Mouse (Mus musculus): ENCODE data around the gene Psmc3. TPM values are rescaled to one million over a fixed set of nuclear protein-coding genes. Genes with fewer than 3 reads are reported as not detected.
"Not testable (repeated sequence)": the region's sequence is repeated elsewhere in the genome, so short reads cannot be mapped to it uniquely, and the experiment has no call there.

Gene Psmc3
- 100 to 1,000 TPM; 174 to 182 TPM for total RNA-seq (2021)
- long read RNA-seq, experiment 1, transcript Psmc3-202 (12 exons, 1,636 nt): major isoform, 308 of 397 reads
- long read RNA-seq, experiment 1, partial matches to known transcripts: 68 of 397 reads
- long read RNA-seq, experiment 1, other reads (novel, unspliced or antisense): 21 of 397 reads
- long read RNA-seq, experiment 2, transcript Psmc3-202 (12 exons, 1,636 nt): major isoform, 149 of 215 reads
- long read RNA-seq, experiment 2, partial matches to known transcripts: 57 of 215 reads
- long read RNA-seq, experiment 2, other reads (novel, unspliced or antisense): 9 of 215 reads

DNA sequence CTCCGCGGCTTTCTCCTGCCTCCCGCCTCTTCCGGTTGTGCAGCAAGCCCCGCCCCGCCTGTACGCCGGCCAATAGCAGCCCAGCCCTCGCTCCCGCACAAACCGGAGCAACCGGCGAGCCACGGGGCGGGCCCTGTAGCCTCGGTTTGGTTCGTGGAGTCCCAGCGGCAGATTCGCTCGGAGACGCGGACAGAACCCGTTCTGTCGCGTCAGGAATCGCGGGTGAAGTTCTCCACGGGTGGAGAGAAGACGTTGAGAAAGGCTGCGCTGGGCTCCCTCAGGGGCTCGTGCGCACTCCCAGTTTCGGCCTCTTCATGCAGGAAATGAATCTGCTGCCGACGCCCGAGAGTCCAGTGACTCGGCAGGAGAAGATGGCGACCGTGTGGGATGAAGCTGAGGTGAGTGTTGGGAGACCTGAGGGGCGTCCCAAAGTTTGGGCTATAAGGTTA is at the start of gene Psmc3:
TSS of gene Psmc3 (plus strand) at position 76 of the 449 bp plus-strand sequence.
- DNase-seq: peak; percentile 98

DNA sequence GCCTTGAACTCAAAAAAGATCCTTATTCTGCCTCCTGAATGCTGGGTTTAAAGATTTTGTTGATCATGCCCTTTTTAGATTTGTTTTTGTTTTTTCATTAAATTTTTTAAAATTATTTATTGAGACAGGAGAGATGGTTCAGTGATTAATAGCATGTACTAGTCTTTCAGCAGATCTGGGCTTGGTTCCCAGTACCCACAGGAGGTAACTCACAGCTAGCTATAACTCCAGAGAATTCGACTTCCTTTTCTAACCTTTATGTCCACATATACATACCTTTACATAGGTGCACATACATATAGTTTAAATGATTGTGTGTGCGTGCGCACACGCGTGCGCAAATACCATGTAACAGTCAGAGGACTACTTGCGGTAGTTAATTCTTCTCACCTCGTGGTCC is 45.3 kb upstream of the Psmc3 start:
- no peak for DNase-seq

DNA sequence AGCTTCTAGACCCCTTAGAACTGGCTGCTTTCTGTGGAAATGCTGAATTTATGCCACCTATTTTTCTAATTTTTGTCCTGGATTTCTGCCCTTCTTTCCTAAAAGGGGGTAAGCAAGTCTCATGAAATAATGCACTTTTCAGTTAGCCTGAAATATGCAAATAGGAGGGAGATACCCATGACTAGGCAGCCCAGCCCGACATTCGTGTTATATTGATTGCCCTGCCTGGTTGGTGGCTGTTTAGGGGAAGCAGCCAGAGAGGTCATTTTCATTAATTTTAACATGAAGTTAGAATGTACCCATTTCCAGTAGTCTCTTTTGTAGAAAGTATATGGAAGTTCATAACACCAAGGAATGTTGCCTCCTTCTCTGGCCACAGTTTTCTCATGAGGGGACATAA is 39.9 kb upstream of the Psmc3 start:
- DNase-seq: no peak

DNA sequence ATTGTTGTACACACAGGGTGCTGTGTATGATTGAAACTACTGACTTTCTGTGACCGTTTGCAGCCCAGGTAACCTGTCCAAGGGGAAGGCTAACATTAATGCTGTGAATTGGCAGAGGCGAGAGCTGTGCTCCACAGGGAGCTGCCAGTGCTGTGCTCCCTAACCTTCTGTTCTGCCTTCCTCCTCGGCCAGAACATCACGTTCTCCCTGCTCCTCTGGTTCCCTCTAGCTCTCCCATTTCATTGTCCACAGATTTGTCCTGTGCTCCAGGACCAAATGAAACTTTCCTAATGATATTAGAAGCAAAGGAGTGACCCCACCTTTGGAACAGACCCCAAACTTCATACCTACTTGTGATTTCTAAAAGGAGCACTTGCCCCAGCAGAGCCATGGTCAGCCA is 38.4 kb upstream of the Psmc3 start:
- peak; percentile 22 for DNase-seq

DNA sequence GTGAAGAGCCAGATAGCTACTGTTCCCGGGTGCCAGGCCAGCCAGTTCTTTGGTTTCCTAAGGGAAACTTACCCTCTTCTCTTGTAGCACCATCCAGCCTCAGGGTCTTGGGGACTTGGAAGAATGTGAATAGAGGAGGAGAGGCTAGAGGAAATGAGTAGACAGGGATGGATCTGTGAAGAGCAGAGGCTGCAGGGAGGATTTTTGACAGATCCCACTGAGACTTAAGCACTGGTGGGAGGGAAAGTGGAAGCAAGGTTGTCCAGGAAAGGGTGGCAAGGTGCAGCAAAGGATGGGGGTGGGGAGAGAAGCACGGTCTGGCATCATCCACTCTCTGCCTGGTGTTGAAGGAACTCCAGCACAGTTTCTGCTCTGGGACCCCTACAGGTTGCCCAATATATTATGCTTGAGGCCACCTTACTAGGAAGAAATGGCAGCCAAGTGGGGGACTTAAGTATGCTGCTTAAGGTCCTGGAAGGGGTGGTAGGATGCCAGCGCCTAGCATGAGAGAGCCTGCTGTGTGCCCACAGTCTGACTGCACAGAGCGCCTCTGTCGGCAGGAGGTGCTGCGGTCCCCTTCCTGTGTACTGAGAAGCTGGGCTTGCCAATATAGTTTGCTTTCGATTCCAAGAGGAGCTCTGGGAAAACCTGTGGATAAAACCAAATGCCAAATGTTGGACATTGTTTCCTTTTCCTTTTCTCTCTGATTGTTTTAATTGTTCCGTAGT is 35.6 kb upstream of the Psmc3 start:
- DNase-seq: peak; percentile 57

DNA sequence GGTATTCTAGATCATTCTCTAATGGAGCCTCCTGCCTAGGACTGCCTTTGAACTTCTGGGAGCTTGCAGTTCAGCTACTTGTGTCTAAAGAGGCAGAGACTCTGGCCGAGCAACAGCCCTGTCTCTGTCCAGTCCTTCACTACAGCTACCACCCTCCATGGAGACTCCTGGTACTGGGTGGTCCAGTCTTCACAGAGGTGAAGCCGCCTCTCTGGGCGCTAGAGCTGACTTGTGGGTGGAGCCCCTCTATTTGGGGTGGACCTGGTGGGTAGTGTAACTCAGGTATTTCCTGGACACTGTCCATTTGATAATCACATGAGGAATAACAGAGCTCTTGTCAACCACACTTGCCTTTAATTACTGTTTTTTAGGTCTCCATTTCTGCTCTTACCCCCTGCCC is 33.9 kb upstream of the Psmc3 start:
- no peak for DNase-seq

DNA sequence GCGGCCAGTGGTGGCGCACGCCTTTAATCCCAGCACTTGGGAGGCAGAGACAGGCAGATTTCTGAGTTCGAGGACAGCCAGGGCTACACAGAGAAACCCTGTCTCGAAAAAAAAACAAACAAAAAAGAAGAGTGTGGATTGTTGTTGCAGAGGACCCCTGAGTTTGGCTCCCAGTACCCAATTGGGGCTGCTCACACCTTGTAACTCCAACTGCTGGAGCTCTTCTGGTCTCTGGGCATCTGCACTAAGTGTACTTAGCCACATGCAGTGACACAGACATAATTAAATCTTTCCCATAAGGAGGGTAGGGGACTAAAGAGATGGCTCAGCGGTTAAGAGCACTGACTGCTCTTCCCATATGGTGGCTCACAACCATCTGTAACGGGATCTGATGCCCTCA is 31.5 kb upstream of the Psmc3 start:
- DNase-seq: not testable (repeated sequence)

DNA sequence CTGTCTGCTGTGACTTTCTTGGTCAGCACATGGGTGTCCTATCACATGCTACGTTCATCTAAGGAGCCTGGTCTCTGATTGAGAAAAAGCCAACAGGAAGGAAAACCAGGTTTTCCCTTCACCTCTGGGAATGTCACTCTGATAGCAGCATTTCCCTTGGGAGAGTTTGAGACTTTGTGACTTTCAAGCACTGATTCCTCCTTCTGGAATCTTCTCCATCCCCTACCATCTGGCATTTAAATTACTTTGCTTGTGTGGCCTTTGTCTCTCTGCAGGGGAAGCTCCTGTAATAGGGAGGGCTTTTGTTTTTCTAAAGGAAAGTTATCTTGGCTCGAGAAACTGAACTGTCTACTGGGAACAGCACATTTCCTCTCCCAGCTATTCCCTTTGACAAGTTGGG is 30.7 kb upstream of the Psmc3 start:
- DNase-seq: no peak

DNA sequence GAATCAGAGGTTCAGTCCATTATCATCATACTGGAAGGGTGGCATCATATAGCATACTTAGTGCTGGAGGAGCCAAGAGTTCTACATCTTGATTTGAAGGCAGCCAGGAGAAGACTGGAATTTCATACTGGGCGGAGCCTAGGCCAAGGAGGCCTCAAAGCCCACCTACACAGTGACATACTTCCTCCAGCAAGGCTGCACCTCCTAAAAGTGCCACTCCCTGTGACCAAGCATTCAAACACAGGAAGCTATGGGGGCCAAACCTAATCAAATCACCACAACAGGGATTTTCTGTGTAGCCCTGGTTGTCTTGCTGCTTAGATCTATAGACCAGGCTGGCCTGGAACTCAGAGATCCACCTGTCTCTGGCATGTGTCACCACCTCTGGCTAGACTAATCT is 29.9 kb upstream of the Psmc3 start:
- no peak for DNase-seq

DNA sequence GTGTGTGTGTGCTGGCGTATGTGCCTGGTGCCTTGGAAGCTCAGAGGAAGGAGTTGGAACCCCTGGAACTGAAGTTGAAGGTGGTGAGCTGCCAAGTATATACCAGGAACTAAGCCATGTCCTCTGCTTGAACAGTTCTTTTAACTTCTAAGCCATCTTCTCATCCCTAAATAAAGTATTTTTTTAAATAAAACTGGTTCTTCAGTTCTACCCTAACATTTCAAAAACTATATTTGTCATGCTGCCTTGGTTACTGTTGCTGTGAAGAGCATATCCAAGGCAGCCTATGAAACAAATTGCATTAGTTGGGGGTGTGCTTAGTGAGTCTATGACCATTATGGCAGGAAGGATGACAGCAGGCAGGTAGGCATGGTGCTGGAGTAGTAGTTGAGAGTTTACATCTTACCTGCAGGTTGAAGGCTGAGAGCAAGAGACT is 28.7 kb upstream of the Psmc3 start:
- no peak for DNase-seq

DNA sequence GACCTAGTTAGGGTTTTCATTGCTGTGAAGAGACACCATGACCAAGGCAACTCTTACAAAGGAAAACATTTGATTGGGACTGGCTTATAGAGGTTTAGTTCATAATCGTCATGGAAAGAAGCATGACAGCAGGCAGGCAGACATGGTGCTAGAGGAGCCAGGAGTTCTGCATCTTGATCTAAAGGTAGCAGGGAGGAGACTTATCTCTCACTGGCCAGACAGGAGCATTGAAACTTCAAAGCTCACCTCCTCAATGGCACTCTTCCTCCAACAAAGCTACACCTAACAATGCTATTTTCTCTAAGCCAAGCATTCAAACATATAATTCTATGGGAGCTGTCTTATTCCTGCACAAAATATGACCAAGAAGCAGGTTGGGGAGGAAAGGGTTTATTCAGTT is 27.3 kb upstream of the Psmc3 start:
- DNase-seq: no peak

DNA sequence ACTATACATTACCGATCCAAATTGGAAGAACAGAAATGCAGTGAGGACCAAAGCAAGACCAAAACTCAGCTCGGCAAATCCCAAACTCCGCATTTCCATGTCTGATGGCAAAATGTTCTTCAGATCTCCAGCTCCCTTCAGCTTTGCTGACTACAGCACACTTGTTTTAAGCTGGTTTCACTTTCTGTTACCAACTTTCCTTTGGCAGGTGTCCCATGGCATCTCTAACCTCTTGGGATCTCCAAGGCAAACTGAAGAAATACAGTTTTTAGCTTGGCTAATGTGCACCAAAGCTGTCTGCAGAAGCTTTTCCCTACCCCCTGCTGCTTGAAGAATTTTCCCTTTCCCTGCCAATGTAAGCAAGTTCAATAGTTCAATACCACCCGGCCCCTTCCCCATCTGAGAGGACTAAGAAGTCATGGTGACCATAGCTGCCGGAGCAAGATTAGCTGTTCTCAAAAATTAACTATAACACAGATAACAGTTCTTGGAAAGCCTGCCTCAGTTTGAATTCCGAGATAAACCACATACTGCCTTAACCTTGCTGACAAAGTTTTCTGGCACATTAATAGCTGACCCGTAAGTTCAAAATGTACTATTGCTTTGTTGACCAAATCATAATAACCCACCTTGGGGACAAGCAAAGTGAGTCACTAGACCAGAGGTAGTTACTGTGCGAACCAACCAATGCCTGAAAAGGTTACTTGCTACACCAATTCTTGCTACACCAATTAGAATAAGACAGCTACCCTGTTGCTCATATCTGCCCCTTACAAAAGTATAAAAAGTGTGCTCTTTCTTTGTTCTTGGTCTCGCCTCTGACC is 26.2 kb upstream of the Psmc3 start:
- peak; percentile 61 for DNase-seq

DNA sequence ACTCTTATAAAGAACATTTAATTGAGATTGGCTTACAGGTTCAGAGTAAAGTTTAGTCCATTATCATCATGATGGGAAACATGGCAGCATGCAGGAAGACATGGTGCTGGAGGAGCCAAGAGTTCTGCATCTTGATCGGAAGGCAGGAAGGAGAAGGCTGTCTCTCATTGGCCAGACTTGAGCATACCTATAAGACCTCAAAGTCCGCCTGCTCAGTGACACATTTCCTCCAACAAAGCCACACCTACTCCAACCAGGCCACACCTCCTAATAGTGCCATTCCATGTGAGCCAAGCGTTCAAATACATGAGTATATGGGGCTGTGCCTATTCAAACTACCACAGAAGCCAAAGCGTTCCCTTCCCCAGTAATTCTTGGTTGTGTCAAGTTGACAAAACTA is 22.6 kb upstream of the Psmc3 start:
- DNase-seq: no peak

DNA sequence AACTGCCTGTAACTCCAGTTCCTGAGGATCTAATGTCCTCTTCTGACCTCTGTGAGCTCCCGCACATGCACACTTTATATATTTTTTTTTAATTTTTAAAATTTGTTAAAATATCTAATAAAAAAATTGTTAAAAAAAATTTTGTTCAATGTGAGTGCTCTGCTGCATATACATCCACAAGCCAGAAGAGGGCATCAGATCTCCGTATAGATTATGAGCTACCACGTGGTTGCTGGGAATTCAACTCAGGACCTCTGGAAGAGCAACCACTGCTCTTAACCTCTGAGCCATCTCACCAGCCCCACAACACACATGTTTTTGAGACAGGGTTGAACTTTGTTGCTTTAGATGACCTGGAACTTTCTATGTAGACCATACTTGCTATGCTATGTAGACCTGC is 20.8 kb upstream of the Psmc3 start:
- DNase-seq: no peak

DNA sequence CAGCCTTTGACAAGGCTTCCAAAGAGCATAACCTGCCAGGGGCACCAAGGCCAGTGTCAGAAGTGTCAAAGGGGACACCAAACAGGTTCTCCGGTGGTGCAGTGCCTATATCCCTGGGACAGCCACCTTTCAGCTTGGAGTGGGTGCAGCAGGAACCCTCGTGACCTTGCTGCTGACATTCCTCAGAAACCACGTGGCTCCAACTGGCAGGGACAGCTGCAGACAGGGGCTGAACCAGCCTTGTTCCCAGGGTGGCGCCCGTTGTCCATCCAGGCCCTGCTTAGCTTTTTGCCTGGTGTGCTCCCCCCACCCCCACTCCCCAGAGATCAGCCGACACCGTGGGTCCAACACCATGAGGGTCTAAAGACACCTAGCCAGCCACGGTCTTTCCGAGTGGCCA is 18.4 kb upstream of the Psmc3 start, which contains the start of gene Rapsn:
TSS of gene Rapsn (plus strand) at position 236 of the 400 bp plus-strand sequence.
- DNase-seq: peak; percentile 67

DNA sequence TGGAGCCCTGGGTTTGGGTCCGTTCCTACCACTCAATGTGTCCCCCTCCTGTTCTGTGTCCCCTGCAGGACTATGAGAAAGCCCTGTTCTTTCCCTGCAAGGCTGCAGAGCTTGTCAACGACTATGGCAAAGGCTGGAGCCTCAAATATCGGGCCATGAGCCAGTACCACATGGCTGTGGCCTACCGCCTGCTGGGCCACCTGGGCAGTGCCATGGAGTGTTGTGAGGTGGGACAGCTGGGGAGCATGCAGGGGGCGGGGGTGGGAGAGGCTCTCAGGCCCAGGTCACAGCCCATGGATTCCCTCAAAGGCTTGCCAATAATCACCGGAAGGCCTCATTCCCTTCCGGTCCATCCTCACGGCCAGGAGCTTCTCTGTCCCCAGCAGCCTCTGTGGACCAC is 12.0 kb upstream of the Psmc3 start:
- DNase-seq: no peak

DNA sequence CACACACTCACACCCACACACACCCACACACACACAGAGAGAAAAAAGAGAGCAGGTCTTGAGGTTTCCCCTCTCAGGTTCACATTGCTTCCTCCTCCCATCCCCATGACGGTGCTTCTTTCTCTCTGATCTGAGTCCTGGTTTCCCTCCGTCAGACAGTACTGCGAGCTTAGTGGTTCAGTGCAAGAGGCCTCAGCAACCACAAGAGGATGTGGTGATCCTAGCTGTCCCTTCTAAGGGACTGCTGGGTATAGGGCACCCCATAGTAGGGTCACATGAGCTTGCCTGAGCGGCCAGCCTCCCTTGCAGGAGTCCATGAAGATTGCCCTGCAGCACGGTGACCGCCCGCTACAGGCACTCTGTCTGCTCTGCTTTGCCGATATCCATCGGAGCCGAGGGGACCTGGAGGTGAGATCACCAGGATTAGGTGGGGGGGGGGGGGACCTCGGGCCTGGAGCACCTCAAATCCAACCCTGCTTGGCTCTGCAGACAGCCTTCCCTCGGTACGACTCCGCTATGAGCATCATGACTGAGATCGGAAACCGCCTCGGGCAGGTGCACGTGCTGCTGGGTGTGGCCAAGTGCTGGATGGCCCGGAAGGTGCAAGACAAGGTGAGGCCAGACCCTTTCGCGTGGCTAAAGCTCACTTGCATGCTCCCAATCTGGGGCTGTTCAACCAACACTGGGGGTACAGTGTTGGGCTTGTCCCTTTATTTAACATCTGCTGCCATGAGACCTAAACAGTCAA is 11.0 kb upstream of the Psmc3 start:
- DNase-seq: no peak

DNA sequence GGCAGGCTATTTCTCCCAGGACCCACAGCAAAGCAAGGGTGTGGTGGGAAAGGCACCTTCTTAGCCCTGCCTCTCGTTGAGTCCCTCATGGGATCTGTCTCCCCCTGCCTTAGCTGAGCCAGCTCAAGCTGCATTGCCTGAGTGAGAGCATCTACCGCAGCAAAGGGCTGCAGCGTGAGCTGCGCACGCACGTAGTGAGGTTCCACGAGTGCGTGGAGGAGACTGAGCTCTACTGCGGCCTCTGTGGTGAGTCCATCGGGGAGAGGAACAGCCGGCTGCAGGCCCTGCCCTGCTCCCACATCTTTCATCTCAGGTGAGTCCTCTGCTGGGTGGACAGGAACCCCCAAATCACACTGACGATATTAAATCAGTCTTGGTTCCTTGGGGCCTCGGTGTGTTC is 9.1 kb upstream of the Psmc3 start:
- DNase-seq: no peak

DNA sequence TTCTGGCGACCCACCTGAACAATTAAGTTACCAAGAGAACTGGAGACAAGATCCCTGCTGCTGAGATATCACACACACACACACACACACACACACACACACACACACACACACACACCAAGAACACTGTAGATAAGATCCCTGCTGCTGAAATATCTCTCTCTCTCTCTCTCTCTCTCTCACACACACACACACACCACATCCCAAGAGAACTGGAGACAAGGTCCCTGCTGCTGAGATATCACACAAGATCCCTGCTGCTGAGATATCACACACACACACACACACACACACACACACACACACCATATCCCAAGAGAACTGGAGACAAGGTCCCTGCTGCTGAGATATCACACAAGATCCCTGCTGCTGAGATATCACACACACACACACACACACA is 8.0 kb upstream of the Psmc3 start:
- not testable (repeated sequence) for DNase-seq

DNA sequence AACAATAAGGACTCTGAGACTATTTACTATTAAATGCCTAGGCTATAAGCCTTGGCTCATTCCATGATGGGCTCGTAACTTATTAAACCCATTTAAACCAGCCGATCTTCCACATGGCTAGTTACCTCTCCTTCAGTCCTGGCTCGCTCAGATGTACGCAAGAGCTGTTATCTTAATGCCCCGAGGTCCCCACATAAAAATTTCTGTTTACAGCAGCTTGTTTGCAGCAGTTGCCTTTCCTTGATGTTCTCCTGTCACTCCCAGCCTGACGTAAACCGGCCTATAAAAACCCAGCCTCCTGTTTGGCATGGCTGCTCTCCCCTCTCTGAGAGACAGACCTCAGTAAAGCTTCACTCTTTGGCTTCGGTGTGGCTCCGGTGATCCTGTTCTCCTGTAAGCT is 6.5 kb upstream of the Psmc3 start:
- DNase-seq: no peak

DNA sequence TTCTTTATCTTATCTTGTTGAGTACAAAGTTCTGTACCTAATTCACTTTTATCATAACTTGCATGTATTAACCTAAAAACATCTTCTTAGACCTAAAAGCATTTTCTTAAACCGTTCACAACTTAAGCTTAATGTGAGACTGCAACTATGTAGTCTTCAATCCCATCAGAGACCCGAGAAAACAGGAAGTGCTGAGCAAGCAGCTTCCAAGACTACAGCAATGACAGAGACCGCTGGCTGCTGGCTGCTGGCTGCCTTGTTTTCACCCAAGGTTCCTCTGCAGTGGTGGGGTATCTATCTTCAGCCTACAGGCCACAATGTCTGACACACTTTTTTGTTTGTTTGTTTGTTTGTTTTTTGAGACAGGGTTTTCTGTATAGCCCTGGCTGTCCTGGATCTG is 1.9 kb upstream of the Psmc3 start:
- no peak for DNase-seq

DNA sequence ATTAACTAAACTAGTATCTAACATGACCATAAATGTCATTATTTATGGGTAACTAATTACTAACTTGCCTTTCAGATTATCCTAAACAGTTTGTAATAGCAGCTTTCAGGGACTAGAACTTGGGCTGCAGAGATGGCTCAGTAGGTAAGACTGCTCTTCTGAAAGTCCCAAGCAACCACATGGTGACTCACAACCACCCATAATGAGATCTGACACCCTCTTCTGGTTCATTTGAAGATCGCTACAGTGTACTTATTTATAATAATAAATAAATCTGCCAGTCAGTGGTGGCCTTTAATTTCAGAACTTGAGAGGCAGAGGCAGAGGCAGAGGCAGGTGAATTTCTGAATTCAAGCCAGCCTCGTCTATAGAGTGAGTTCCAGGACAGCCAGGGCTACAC is 1.1 kb upstream of the Psmc3 start:
- DNase-seq: no peak
